Mouse (Mus musculus) myocyte (in vitro differentiated cells): ENCODE results near the gene Foxo1. TPM values are rescaled to one million over a fixed set of nuclear protein-coding genes. Genes with fewer than 3 reads are reported as not detected.

Experiments used
- H3K27me3 ChIP-seq: one replicate; pipeline ENCODE4 v1.6.1; 2011; ENCODE audit not compliant: control insufficient read depth, insufficient read depth, insufficient read length
- H3K36me3 ChIP-seq: one replicate; pipeline ENCODE4 v1.6.1; 2011; ENCODE audit not compliant: control insufficient read depth, insufficient read depth
- H3K4me2 ChIP-seq: one replicate; pipeline ENCODE4 v1.6.1; 2011; ENCODE audit warnings: low read depth, control low read depth
- H3K4me3 ChIP-seq: one replicate; pipeline ENCODE4 v1.5.1; 2011; ENCODE audit warnings: mild to moderate bottlenecking, control low read depth, moderate library complexity
- H3K79me2 ChIP-seq: one replicate; pipeline ENCODE4 v1.6.1; 2011; ENCODE audit not compliant: control insufficient read depth, insufficient read depth
- H3ac ChIP-seq: one replicate; pipeline ENCODE4 v1.6.1; 2011; ENCODE audit not compliant: control insufficient read depth, insufficient read length
- CEBPB ChIP-seq: IDR thresholded peaks from 2 replicates; pipeline ENCODE4 v1.6.1; 2011; ENCODE audit warnings: mild to moderate bottlenecking, moderate library complexity; ENCODE audit not compliant: poor library complexity, insufficient read depth, severe bottlenecking
- E2F4 ChIP-seq: IDR thresholded peaks from one replicate; pipeline ENCODE4 v1.6.1; 2011; ENCODE audit warnings: mild to moderate bottlenecking, control low read depth, moderate library complexity; ENCODE audit not compliant: insufficient read depth
- MAX ChIP-seq: IDR thresholded peaks from one replicate; pipeline ENCODE4 v1.6.1; 2011; ENCODE audit warnings: low read depth, mild to moderate bottlenecking, control low read depth
- MYOD1 ChIP-seq, 3 experiments: IDR thresholded peaks; one replicate each; pipeline ENCODE4 v1.6.1; 2011; ENCODE audit warnings: control low read depth in 2 of 3, low read depth in 2 of 3, mild to moderate bottlenecking in 2 of 3, moderate library complexity in 1 of 3; ENCODE audit not compliant: insufficient read length in 2 of 3, control insufficient read depth in 1 of 3
- MYOG ChIP-seq, 3 experiments: IDR thresholded peaks; one replicate each; pipeline ENCODE4 v1.6.1; 2011; ENCODE audit warnings: control low read depth in 2 of 3, low read depth in 2 of 3, mild to moderate bottlenecking in 2 of 3; ENCODE audit not compliant: insufficient read length in 2 of 3, control insufficient read depth in 1 of 3, insufficient read depth in 1 of 3
- POLR2A ChIP-seq: IDR thresholded peaks from one replicate; pipeline ENCODE4 v1.6.1; 2011; ENCODE audit warnings: low read depth, mild to moderate bottlenecking, control low read depth, moderate library complexity; ENCODE audit not compliant: insufficient read length
- POLR2AphosphoS2 ChIP-seq: IDR thresholded peaks from one replicate; pipeline ENCODE4 v1.6.1; 2011; ENCODE audit warnings: low read depth, control low read depth; ENCODE audit not compliant: insufficient read length
- REST ChIP-seq: IDR thresholded peaks from one replicate; pipeline ENCODE4 v1.6.1; 2011; ENCODE audit warnings: mild to moderate bottlenecking, control low read depth, moderate library complexity; ENCODE audit not compliant: insufficient read depth, insufficient read length
- SRF ChIP-seq: IDR thresholded peaks from one replicate; pipeline ENCODE4 v1.6.1; 2011; ENCODE audit warnings: low read depth; ENCODE audit not compliant: control insufficient read depth, insufficient read length
- TCF12 ChIP-seq: IDR thresholded peaks from one replicate; pipeline ENCODE4 v1.6.1; 2011; ENCODE audit warnings: mild to moderate bottlenecking, control low read depth; ENCODE audit not compliant: poor library complexity, insufficient read depth, severe bottlenecking
- TCF3 ChIP-seq: IDR thresholded peaks from one replicate; pipeline ENCODE4 v1.6.1; 2011; ENCODE audit warnings: low read depth, control low read depth; ENCODE audit not compliant: insufficient read length
- USF1 ChIP-seq: IDR thresholded peaks from one replicate; pipeline ENCODE4 v1.6.1; 2011; ENCODE audit warnings: low read depth, mild to moderate bottlenecking, control low read depth, moderate library complexity
- polyA plus RNA-seq: library from polyadenylated mRNA; unstranded; fragments of >200 nt; fragmentation: generic; extraction: Trizol; gene quantifications from one replicate; pipeline ENCODE4 v1.2.1, GENCODE M21; 2012; ENCODE audit warnings: missing spikeins

The Foxo1 gene
- polyA plus RNA-seq, 1 experiment, result 7.2 TPM

- Histone ChIP-seq H3K27me3 (no peaks in the 10 kb centered on the region), H3ac (no peak overlapping the region), H3K36me3 (no peaks in the 10 kb centered on the region), H3K4me2 (no peak overlapping the region), H3K4me3 (no peak overlapping the region), H3K79me2 (peaks cover 97% of the 10 kb centered on the region)
- TF ChIP-seq POLR2AphosphoS2 (no peak), MAX (no peak), TCF12 (no peak), REST (no peak), SRF (no peak), MYOD1 (IDR thresholded peaks at IDR 0.05; ENCODE audit: control insufficient read depth in 1 of 3, insufficient read length in 2 of 3, low read depth in 2 of 3) (no peak), TCF3 (no peak), MYOG (IDR thresholded peaks at IDR 0.05; ENCODE audit: control insufficient read depth in 1 of 3, insufficient read depth in 1 of 3, insufficient read length in 2 of 3, low read depth in 2 of 3) (no peak), POLR2A (no peak), CEBPB (no peak), USF1 (no peak), E2F4 (no peak)
Observed at GRCm38 (mm10) chr3:52299376-52299775, 31.2 kb downstream of the Foxo1 start.

- Histone ChIP-seq H3ac (no peak overlapping the region), H3K36me3 (no peaks in the 10 kb centered on the region), H3K79me2 (peaks cover 97% of the 10 kb centered on the region), H3K27me3 (no peaks in the 10 kb centered on the region), H3K4me3 (no peak overlapping the region), H3K4me2 (no peak overlapping the region)
- TF ChIP-seq MAX (no peak), CEBPB (no peak), MYOG (IDR thresholded peaks at IDR 0.05; ENCODE audit: control insufficient read depth in 1 of 3, insufficient read depth in 1 of 3, insufficient read length in 2 of 3, low read depth in 2 of 3) (no peak), REST (no peak), POLR2AphosphoS2 (no peak), SRF (no peak), TCF12 (no peak), E2F4 (no peak), POLR2A (no peak), USF1 (no peak), MYOD1 (IDR thresholded peaks at IDR 0.05; ENCODE audit: control insufficient read depth in 1 of 3, insufficient read length in 2 of 3, low read depth in 2 of 3) (no peak), TCF3 (no peak)
Observed at GRCm38 (mm10) chr3:52300517-52300916, 32.4 kb downstream of the Foxo1 start.

GRCm38 (mm10) chr3:52303301-52303700 is 35.2 kb downstream of the Foxo1 start:
- Histone ChIP-seq H3K4me2 (no peak overlapping the region), H3K4me3 (no peak overlapping the region), H3K36me3 (no peaks in the 10 kb centered on the region), H3ac (no peak overlapping the region), H3K79me2 (peaks cover 94% of the 10 kb centered on the region), H3K27me3 (no peaks in the 10 kb centered on the region)
- TF ChIP-seq TCF3 (no peak), REST (no peak), USF1 (no peak), POLR2A (no peak), CEBPB (no peak), POLR2AphosphoS2 (no peak), MAX (no peak), SRF (no peak), TCF12 (no peak), MYOG (IDR thresholded peaks at IDR 0.05; ENCODE audit: control insufficient read depth in 1 of 3, insufficient read depth in 1 of 3, insufficient read length in 2 of 3, low read depth in 2 of 3) (no peak), E2F4 (no peak), MYOD1 (IDR thresholded peaks at IDR 0.05; ENCODE audit: control insufficient read depth in 1 of 3, insufficient read length in 2 of 3, low read depth in 2 of 3) (no peak)

GRCm38 (mm10) chr3:52308586-52309321 is 40.6 kb downstream of the Foxo1 start:
- peak overlapping the region; percentile 7 for H3K4me2 ChIP-seq
- no peaks in the 10 kb centered on the region for H3K27me3 ChIP-seq
- TF ChIP-seq SRF (no peak), MYOD1 (IDR thresholded peaks at IDR 0.05; ENCODE audit: control insufficient read depth in 1 of 3, insufficient read length in 2 of 3, low read depth in 2 of 3) (peak in 2 of 3 experiments; percentile 52 to 79), MYOG (IDR thresholded peaks at IDR 0.05; ENCODE audit: control insufficient read depth in 1 of 3, insufficient read depth in 1 of 3, insufficient read length in 2 of 3, low read depth in 2 of 3) (peak in 1 of 3 experiments; percentile 65)
- H3K4me3 ChIP-seq, result no peak overlapping the region
- H3K79me2 ChIP-seq, result peaks cover 90% of the 10 kb centered on the region
- H3K36me3 ChIP-seq, result no peaks in the 10 kb centered on the region
- no peak overlapping the region for H3ac ChIP-seq
